Mouse (Mus musculus): ENCODE data around the gene Il17rd. TPM values are rescaled to one million over a fixed set of nuclear protein-coding genes. Genes with fewer than 3 reads are reported as not detected.

Gene Il17rd
- polyA plus RNA-seq, 1 experiment from 2014 or later: 1.1 TPM

DNA sequence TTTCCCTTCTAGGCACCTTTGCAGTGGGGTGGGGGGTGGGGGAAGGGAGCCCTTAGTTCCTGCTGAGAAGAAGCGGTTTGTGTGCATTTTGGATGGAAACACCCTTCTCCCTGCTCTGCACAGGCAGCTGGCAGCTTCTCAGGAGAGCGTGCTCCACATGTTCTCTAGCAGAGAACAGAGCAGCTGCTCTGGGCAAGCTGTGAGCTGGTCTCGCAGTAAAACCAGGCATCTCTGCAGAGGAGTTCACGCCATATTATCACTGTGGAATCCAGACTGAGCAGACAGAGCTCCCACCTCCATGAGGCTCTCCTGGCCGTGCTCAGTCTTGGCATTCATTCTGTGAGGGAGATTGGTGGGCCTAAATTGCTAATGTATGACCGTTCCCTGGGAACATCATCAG lies 64.0 kb downstream of the Il17rd start:
- DNase-seq (ENCODE audit: low spot score) (no peak), ATAC-seq (ENCODE audit: low FRiP score, low TSS enrichment) (no peak)
- no peak for TF ChIP-seq EP300 (optimal IDR thresholded peaks at IDR 0.05)
- no peak for TF ChIP-seq CTCF (IDR thresholded peaks at IDR 0.05; ENCODE audit: low read depth)
- H3K9me3 ChIP-seq (ENCODE audit: control insufficient read depth, low read length): no peaks in the 10 kb centered on the region
- H3K4me3 ChIP-seq (ENCODE audit: low read depth, low read length): no peak overlapping the region
- WGBS: 62% methylated on average over 6 of the region's 6 CpGs
- no peak overlapping the region for H3K9ac ChIP-seq (ENCODE audit: low read length)
- H3K27ac ChIP-seq (replicated peaks): no peak overlapping the region
- no peak overlapping the region for H3K4me2 ChIP-seq (replicated peaks; ENCODE audit: low read depth)
- H3K27me3 ChIP-seq (ENCODE audit: control insufficient read depth, insufficient read depth, low read length): no peaks in the 10 kb centered on the region
- H3K36me3 ChIP-seq (ENCODE audit: control insufficient read depth, insufficient read depth, low read length): peaks cover 6% of the 10 kb centered on the region
- no peaks in the 10 kb centered on the region for H3K4me1 ChIP-seq (replicated peaks; ENCODE audit: control insufficient read depth, insufficient read depth)

GRCm38 (mm10) chr14:27105731-27106457 lies 67.2 kb downstream of the Il17rd start:
- no peak overlapping the region; the same call in 1 of the 2 replicates for H3K27ac ChIP-seq (replicated peaks)
- 56% methylated on average over 12 of the region's 12 CpGs for WGBS
- H3K4me1 ChIP-seq (replicated peaks; ENCODE audit: control insufficient read depth, insufficient read depth): no peaks in the 10 kb centered on the region; the same call in 1 of the 2 replicates
- no peaks in the 10 kb centered on the region for H3K9me3 ChIP-seq (ENCODE audit: control insufficient read depth, low read length)
- H3K36me3 ChIP-seq (ENCODE audit: control insufficient read depth, insufficient read depth, low read length): no peaks in the 10 kb centered on the region
- no peak overlapping the region for H3K4me3 ChIP-seq (ENCODE audit: low read depth, low read length)
- no peak overlapping the region for H3K9ac ChIP-seq (ENCODE audit: low read length)
- no peaks in the 10 kb centered on the region for H3K27me3 ChIP-seq (ENCODE audit: control insufficient read depth, insufficient read depth, low read length)
- DNase-seq (ENCODE audit: low spot score): no peak
- TF ChIP-seq CTCF (IDR thresholded peaks at IDR 0.05; ENCODE audit: low read depth) (no peak), EP300 (optimal IDR thresholded peaks at IDR 0.05) (no peak)
- no peak; the same call in 1 of the 2 replicates for ATAC-seq (ENCODE audit: low FRiP score, low TSS enrichment)
- no peak overlapping the region for H3K4me2 ChIP-seq (replicated peaks; ENCODE audit: low read depth)

- Histone ChIP-seq H3K27me3 (ENCODE audit: control insufficient read depth, insufficient read depth, low read length) (no peaks in the 10 kb centered on the region), H3K27ac (replicated peaks) (0 out of 2 replicates have a peak overlapping the region, but pooled peaks have one; percentile 18), H3K4me3 (ENCODE audit: low read depth, low read length) (no peak overlapping the region), H3K9ac (ENCODE audit: low read length) (no peak overlapping the region), H3K4me2 (replicated peaks; ENCODE audit: low read depth) (no peak overlapping the region), H3K4me1 (replicated peaks; ENCODE audit: control insufficient read depth, insufficient read depth) (no peaks in the 10 kb centered on the region; the same call in 1 of the 2 replicates), H3K9me3 (ENCODE audit: control insufficient read depth, low read length) (no peaks in the 10 kb centered on the region), H3K36me3 (ENCODE audit: control insufficient read depth, insufficient read depth, low read length) (no peaks in the 10 kb centered on the region)
- DNase-seq (ENCODE audit: low spot score): peak; percentile 52
- TF ChIP-seq EP300 (optimal IDR thresholded peaks at IDR 0.05) (no peak), CTCF (IDR thresholded peaks at IDR 0.05; ENCODE audit: low read depth) (peak; percentile 68)
- WGBS: 52% methylated on average over 6 of the region's 6 CpGs
- ATAC-seq (ENCODE audit: low FRiP score, low TSS enrichment): peak; percentile 39; the same call in 1 of the 2 replicates
Measured at GRCm38 (mm10) chr14:27108748-27109504, 70.2 kb downstream of the Il17rd start.

- no peaks in the 10 kb centered on the region for H3K36me3 ChIP-seq (ENCODE audit: control insufficient read depth, insufficient read depth, low read length)
- WGBS: 2% methylated on average over 58 of the region's 58 CpGs
- H3K4me1 ChIP-seq (replicated peaks; ENCODE audit: control insufficient read depth, insufficient read depth): no peaks in the 10 kb centered on the region; the same call in 1 of the 2 replicates
- H3K4me3 ChIP-seq (ENCODE audit: low read depth, low read length): peak within 1 kb of the TSS; percentile 71
- peak; percentile 82 for DNase-seq (ENCODE audit: low spot score)
- peak within 1 kb of the TSS; percentile 74 for H3K9ac ChIP-seq (ENCODE audit: low read length)
- peak within 1 kb of the TSS; percentile 98 for H3K4me2 ChIP-seq (replicated peaks; ENCODE audit: low read depth)
- ATAC-seq (ENCODE audit: low FRiP score, low TSS enrichment): peak; percentile 91
- no peaks in the 10 kb centered on the region for H3K27me3 ChIP-seq (ENCODE audit: control insufficient read depth, insufficient read depth, low read length)
- no peaks in the 10 kb centered on the region for H3K9me3 ChIP-seq (ENCODE audit: control insufficient read depth, low read length)
- TF ChIP-seq EP300 (optimal IDR thresholded peaks at IDR 0.05) (no peak), CTCF (IDR thresholded peaks at IDR 0.05; ENCODE audit: low read depth) (peak; percentile 38)
- peak within 1 kb of the TSS; percentile 63 for H3K27ac ChIP-seq (replicated peaks)
Measured at GRCm38 (mm10) chr14:27114362-27115274, 75.9 kb downstream of the Il17rd start, which contains the start of gene Arhgef3. Gene Arhgef3, plus strand, starts transcription at chr14:27114899.

- Histone ChIP-seq H3K4me3 (ENCODE audit: low read depth, low read length) (peak overlapping the region; percentile 71), H3K9ac (ENCODE audit: low read length) (peak overlapping the region; percentile 74), H3K27me3 (ENCODE audit: control insufficient read depth, insufficient read depth, low read length) (no peaks in the 10 kb centered on the region), H3K27ac (replicated peaks) (peak overlapping the region; percentile 63; the same call in 1 of the 2 replicates), H3K36me3 (ENCODE audit: control insufficient read depth, insufficient read depth, low read length) (no peaks in the 10 kb centered on the region), H3K4me2 (replicated peaks; ENCODE audit: low read depth) (peak overlapping the region; percentile 98), H3K9me3 (ENCODE audit: control insufficient read depth, low read length) (no peaks in the 10 kb centered on the region), H3K4me1 (replicated peaks; ENCODE audit: control insufficient read depth, insufficient read depth) (no peaks in the 10 kb centered on the region)
- WGBS: 13% methylated on average over 11 of the region's 11 CpGs
- no peak for TF ChIP-seq EP300 (optimal IDR thresholded peaks at IDR 0.05)
- TF ChIP-seq CTCF (IDR thresholded peaks at IDR 0.05; ENCODE audit: low read depth): no peak
- ATAC-seq (ENCODE audit: low FRiP score, low TSS enrichment): peak; percentile 16; the same call in 1 of the 2 replicates
- no peak for DNase-seq (ENCODE audit: low spot score)
Measured at GRCm38 (mm10) chr14:27115275-27115660, 76.5 kb downstream of the Il17rd start.

Measured in stomach, postnatal 0 days (tissue).